Mouse (Mus musculus) right cerebral cortex, postnatal 4 days (tissue): ENCODE measurements at regions not wholly inside any gene's neighbourhood (a gene's known extent, or its start where the extent isn't known, plus 50 kb on each side); places are given as distances from the start of the nearest gene placed in this dataset.
A peak's percentile ranks its signal among the peaks of the same experiment; 100 is the strongest.

Experiments
- DNase-seq: peaks from one replicate; pipeline ENCODE4 v3.0.0-alpha.2; 2022

GRCm38 (mm10) chr2:173420481-173420880, 101.9 kb upstream of the 1700021F07Rik start:
- no peak for DNase-seq

- no peak for DNase-seq
Measured at GRCm38 (mm10) chr2:173424875-173425274, 97.5 kb upstream of the 1700021F07Rik start.

GRCm38 (mm10) chr2:173425754-173426153, 96.6 kb upstream of the 1700021F07Rik start:
- DNase-seq = no peak

DNA sequence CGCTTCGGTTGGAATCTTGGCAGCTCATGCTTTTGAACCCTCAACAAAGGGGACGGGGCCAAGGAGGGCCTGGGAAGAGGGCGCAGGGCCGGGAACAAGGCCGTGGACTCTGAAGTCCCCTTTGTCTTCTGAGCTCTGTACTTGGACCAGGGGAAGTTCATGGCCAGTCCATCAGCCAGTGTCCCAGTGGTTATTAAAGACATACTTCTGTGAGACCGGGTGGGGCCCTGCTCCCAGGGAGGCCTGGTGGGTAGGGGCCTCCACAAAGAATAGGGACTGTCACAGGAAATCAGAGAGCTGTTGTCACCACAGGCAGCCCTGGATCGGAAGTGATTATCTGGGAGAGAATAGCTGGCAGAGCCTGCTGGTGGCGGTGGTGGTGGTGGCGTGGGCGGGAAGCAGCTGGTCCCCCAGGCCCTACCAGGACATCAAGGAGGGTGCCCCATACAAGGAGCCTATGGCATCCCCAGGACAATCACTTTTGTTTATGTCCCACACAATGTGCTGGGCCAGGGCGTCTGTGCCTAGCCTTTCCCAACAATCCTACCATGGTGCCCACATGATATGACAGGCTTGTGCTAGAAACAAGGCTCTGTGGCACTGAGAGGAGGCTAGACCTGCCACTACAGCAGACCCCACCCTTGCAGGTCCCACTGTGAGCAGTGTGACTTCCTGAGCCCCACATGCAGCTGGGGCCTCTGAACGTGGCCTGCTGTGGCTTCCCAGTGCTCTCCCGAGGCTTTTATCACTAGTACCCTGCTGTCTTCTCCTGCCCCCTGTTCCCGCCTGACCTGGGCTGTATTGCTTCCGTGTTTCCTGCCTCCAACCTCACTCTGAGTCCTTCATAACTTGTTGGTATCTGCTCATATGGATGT, 96.0 kb upstream of the 1700021F07Rik start:
- no peak for DNase-seq

DNA sequence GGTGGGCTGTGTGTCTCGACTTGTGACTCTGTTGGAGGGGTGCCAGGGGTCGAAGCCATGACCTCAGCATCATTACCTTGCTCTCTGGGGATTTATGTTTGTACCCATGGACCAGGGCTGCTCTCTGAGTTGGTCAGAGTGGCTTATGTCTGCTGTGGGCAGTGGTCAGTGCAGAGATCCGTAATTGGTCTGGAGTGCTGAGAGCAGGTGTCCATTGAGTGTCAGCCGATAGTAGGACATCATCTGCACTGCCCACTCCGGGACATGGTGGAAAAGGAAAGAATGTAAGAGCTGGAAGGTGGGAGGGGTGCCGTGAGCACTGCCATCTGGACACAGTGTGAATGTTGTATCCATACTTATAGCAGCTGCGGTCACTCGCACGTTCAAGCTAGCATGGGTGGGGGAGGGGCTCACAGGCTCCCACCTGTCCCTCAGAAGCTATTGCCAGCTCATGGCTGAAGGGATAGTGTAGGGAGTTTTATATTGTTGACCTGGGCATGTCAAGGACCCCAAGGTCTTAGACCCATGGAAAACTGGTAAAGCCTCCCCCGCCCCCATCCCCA, 94.4 kb upstream of the 1700021F07Rik start:
- no peak for DNase-seq

DNA sequence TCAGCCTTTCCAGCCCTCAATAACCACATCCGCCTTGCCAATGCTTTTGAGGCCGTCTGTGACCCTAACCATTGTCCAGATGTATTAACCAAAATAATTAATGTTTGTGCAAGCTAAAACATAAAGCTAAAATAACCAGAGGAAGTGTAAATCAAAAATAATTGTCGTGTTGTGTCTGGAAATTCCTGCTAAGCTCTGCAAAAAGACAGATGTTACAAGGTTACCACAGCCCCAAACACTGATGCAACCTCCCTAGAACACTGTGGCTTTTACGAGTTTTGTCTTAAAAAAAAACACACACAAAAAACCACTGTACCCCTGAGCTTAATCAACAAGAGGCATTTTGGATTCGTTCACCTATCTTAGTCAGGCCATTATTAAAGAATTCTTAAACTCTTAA, 90.5 kb upstream of the 1700021F07Rik start:
- no peak for DNase-seq

DNA sequence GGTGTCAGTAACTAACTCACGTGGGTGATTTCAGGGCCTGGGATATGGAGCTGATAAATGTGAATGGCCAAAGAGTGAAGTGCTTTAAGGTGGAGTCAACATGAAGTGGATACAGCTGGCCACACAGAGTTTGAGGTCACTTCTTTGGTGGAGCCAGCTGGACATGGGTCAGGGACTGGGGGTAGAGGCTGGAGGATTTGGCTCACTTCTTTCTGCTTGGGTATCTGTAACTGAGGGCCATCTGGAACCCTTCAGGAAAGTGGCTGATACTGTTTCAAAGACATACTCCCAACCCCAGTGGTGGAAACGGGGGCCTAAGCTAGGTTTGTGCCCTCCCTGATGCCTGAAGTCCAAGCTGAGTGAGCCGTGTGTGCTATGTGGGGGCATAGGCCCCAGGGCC, 90.1 kb upstream of the 1700021F07Rik start:
- DNase-seq = no peak

- DNase-seq = no peak
Measured at GRCm38 (mm10) chr2:173432886-173433624, 89.3 kb upstream of the 1700021F07Rik start.

DNA sequence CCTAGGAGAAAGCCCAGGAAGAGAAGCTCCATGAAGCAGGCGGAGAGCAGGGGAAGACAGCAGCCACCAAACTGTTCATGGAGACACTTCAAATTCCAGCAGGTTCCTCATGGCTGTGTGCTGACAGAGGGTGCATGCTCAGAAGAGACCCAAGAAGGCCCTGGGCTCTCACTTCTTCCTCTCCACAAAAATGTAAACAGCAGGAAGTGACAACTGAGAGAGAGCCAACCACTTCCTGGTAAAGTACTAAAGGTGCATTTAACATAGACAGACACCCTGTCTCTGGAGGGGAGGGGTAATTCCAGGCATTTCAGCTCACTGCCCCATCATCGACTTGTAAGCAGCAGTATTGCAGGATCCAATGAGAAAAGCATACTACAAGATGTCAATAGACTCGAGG, 85.8 kb upstream of the 1700021F07Rik start:
- DNase-seq = no peak

- DNase-seq = no peak
Measured at GRCm38 (mm10) chr2:173439031-173439430, 83.4 kb upstream of the 1700021F07Rik start.

DNA sequence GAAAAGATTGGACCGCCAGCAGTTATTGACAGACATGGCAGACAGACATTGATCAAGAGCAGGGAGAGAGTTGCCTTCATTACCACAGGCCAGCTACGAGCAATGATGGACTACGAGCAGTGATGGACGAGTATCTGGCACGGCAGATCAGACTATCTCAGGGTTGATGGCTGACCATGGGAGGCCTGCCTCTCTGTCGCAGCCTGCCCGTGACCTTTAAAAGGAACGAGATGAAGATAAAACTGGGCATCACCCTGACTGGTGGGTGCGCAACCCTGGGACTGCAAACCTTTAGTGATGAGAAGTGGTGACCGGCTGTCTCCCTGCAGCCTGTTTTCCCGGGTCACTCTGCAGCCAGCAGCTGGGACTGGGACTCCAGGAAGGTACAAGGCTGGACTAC, 80.3 kb upstream of the 1700021F07Rik start:
- no peak for DNase-seq

- DNase-seq = no peak
Measured at GRCm38 (mm10) chr2:173443262-173443661, 79.1 kb upstream of the 1700021F07Rik start.

DNA sequence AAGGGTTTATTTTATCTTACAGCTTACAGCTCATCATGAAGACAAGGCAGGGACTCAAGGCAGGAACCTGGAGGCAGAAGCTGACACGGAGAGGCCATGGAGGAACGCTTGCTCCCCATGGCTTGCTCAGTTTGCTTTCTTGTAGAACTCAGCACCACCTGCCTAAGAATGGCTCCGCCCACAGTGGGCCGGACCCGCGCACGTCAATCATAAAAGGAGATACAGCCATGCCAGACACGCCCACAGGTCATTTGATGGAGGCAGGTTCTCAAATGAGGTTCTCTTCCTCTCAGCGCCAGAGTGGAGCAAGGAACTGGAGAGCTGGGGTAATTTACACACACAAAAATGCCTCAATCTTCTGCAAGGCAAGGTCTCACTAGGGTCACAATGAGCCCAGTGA, 78.0 kb upstream of the 1700021F07Rik start:
- DNase-seq = no peak

GRCm38 (mm10) chr2:173445039-173445438, 77.3 kb upstream of the 1700021F07Rik start:
- no peak for DNase-seq

DNA sequence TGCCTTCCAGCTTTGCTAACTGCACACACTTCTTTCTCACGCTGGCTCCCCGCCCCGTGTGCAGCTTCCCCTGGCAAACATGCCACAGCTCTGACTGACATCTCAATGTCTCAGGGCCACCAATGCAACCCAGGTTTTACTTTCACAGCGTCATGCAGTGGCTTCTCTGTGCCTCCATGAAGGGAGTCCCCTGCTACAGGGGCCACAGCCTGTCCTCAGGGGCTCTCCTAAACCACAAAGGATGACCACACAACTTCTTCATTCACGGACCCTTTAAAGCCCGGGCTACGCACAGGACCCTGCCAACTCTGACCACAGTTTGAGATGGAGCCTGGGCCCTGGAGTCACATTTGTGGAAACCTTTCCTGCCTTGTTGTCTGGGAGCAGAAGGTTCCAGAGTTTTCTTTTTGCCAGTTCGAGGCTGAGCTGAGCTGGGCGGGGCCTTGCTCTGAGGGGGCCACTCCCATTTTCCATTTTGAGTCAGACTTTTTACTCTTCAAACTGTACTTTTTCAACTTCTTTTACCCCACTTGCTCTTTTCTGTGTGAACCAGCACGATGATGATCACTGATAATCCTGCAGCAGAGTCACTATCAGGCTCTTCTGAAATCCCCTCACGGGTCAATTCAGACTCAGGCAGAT, 73.7 kb upstream of the 1700021F07Rik start:
- DNase-seq = no peak

DNA sequence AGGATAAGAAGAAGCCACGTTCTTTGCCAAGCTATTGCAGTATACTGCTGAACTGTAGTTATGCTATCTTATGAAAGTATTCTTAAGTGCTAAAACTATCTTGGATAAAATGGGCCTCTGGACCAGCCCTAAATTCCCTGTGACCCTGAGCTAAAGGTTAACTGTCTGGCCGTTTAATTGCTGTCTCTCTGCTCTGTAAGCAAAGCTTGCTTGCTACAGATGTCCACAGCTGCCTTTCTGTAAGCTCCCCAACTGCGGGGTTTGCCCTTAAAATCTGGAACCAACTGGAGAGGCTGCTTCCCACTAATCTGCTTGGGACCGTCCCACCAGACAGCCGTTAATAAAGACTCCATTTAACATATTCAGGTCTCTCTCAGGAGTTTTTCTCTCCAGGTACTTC, 73.2 kb upstream of the 1700021F07Rik start:
- no peak for DNase-seq

GRCm38 (mm10) chr2:173451993-173452481, 70.3 kb upstream of the 1700021F07Rik start:
- no peak for DNase-seq

GRCm38 (mm10) chr2:173452800-173453199, 69.6 kb upstream of the 1700021F07Rik start:
- DNase-seq = no peak

DNA sequence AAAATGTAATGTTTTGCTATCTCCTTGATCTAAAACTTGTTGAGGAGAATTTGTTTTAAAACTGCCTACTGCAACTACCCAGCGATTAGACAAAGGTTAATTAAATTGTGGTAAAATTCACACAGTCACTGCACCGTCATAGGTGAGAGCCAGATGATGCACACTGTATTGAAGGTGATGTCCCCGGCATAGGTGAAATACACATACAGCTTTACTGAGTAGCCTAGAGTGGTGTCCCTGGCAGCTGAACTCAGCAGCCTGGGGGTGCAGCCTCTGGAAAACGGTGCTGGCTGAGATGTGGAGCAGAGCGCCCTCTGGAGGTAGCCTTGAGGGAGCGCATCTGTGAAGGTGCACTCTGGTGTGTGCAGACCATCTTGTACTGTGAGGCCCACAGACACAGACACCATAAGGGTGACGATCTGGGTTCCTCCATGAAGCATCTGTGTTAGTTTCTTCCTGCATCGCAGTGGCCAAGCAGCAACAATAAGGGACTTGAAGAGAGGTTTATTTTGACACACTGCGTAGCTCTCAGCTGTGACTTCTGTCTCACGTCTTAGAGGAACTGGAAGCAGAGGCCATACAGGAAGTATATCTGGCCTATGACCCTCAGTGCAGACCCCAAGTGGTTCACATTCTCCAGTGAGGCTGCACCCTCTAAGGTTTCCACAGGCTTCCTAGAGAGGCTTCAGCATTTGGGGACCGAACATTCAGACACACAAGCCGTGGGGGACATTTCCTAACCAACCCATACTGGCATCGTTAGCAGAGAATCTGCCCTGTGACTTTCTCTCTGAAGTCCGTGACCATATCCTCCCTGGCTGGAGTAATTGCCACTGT, 68.6 kb upstream of the 1700021F07Rik start:
- peak; percentile 27 for DNase-seq

GRCm38 (mm10) chr2:173454741-173455140, 67.6 kb upstream of the 1700021F07Rik start:
- no peak for DNase-seq

DNA sequence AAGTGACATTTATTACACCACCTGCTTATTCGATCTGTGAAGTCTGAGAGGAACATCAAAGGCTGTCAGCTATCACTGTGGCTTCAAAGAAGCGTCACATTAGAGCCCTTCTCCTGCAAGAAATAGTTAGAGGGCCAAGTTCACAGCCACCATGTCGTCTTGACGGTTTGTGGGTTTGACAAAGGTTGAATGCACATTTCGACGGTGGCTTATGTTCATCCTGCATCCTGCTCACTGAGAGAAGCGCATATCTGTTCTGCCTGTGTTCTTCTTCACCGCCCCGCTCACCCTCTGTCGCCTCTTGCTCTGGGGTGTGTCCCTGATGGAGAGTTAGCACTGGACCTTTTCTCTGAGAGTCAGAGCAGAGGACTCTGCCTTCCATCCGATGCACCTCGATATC, 67.2 kb upstream of the 1700021F07Rik start:
- no peak for DNase-seq

DNA sequence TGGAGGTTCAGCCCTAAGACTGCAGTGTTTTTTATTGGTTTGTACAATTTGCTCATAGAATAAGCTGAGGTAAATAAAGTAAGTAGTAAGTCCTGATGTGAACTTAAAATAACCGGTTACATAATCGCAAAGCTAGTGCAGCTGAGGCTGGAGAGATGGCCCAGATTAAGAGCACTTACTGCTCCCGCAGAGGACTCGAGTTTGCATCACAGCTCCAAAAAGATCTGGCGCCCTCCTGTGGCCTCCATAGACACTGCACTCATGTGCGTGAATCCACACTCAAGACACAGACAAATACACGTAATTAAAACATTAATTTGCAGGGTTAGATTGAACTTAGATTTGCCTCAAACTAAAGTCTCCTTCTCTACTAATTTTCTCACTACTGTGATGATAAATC, 66.3 kb upstream of the 1700021F07Rik start:
- DNase-seq = no peak
